ENCODE assay signal across 8 mouse cellular contexts in the genomic region with DNA sequence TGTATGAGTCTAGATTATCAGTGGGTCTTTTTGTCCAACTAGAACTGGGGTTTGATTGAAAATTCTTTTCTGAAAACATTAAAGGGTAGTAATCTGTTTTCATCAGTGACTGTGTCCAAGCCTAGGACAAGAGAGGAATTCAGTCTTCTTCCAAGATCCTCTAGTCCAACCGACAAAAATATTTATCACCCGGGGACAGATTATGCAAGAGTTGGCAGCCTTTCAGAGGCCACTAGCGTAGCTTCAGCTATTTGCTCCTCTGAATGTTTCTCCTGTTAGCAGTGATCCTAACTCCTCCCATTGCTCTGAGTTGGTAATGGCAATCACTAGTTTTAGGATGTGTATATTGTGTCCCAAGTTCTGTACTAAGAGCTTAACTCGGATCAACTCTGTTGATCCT.
DNase-seq lines count a peak whose midpoint lies in the region.

No protein-coding gene starts in this region.

- DNase-seq in urinary bladder, postnatal 14 days (ENCODE audit: low spot score): peak; percentile 71
- DNase-seq in urinary bladder, postnatal 4 days (ENCODE audit: low spot score in 2 of 2): no peak
- peak; percentile 30 for DNase-seq in cerebellum, adult 9-11 months
- peak; percentile 31 for DNase-seq in heart, postnatal 4 days
- DNase-seq in ovary, postnatal 14 days (ENCODE audit: low spot score): peak; percentile 27
- no peak for DNase-seq in thymus, postnatal 0 days (ENCODE audit: low spot score)
- DNase-seq in right cerebral cortex, postnatal 10 days (ENCODE audit: low spot score in 2 of 2): no peak
- DNase-seq in embryo, embryonic 9.5 days (ENCODE audit: extremely low spot score): no peak

Comparison
In these comparisons a context has a peak if more than half of its experiments do, and no peak if none do; other contexts are left out.
1. DNase-seq: peak in urinary bladder, postnatal 14 days (single experiment), cerebellum, adult 9-11 months (single experiment), heart, postnatal 4 days (single experiment) and ovary, postnatal 14 days (single experiment); none in urinary bladder, postnatal 4 days (0 of 2), thymus, postnatal 0 days (single experiment), right cerebral cortex, postnatal 10 days (0 of 2) and embryo, embryonic 9.5 days (single experiment).